Comparison of ENCODE assay signal across 8 mouse cellular contexts in genomic region chr5:38479027-38479426, GRCm38 (mm10). TPM values are rescaled to one million over a fixed set of nuclear protein-coding genes. Genes with fewer than 3 reads are reported as not detected.
DNase-seq lines count a peak whose midpoint lies in the region; ATAC-seq and TF ChIP-seq lines count a peak whose summit lies in the region.

No protein-coding gene starts in this region.

- no peak overlapping the region for H3K4me2 ChIP-seq in neural tube, embryonic 14.5 days (ENCODE audit: low read depth, low read length)

- peak overlapping the region; percentile 12; the same call in 1 of the 2 replicates for H3K4me3 ChIP-seq in liver, adult 2 months (ENCODE audit: insufficient read depth, low read depth, low read length)
- H3K4me3 ChIP-seq in neural tube, embryonic 14.5 days (ENCODE audit: low read depth, low read length): no peak overlapping the region

- no peaks in the 10 kb centered on the region; the same call in 1 of the 2 replicates for H3K79me2 ChIP-seq in liver, adult 2 months (ENCODE audit: control insufficient read depth, insufficient read depth, low read length)

- TF ChIP-seq CTCF in liver, adult 2 months (IDR thresholded peaks at IDR 0.05; ENCODE audit: low read depth, low read length): no peak

- 0 out of 2 replicates have a peak, but pooled peaks have one; percentile 41 for TF ChIP-seq POLR2A in liver, adult 2 months (IDR thresholded peaks at IDR 0.05; ENCODE audit: extremely low read depth, insufficient read depth, low read length)

- peak overlapping the region; percentile 50 for H3K9ac ChIP-seq in liver, adult 2 months (ENCODE audit: low read depth, low read length)
- H3K9ac ChIP-seq in neural tube, embryonic 14.5 days (replicated peaks; ENCODE audit: low read depth, low read length): no peak overlapping the region

- intact Hi-C loops in heart, postnatal 10 days (cut with DNase I): no loop called here

- no peaks in the 10 kb centered on the region for H3K27me3 ChIP-seq in liver, adult 2 months (ENCODE audit: control insufficient read depth, insufficient read depth, low read length)
- H3K27me3 ChIP-seq in neural tube, embryonic 14.5 days (ENCODE audit: control insufficient read depth, insufficient read depth, low read length): no peaks in the 10 kb centered on the region

- peaks cover 27% of the 10 kb centered on the region for H3K4me1 ChIP-seq in liver, adult 2 months (ENCODE audit: control insufficient read depth, insufficient read depth, low read length)
- peaks cover 11% of the 10 kb centered on the region for H3K4me1 ChIP-seq in neural tube, embryonic 14.5 days (ENCODE audit: control insufficient read depth, insufficient read depth, low read length)

- H3K9me3 ChIP-seq in neural tube, embryonic 14.5 days (ENCODE audit: control insufficient read depth, low read length): no peaks in the 10 kb centered on the region

- peak; percentile 52; the same call in 1 of the 2 replicates for ATAC-seq in cerebellum, adult (ENCODE audit: insufficient number of reproducible peaks, low FRiP score, low TSS enrichment)
- peak; percentile 26 for ATAC-seq in neural tube, embryonic 14.5 days (ENCODE audit: low read depth)
- ATAC-seq in erythroid progenitor cell, adult 5-6 weeks (replicated peaks; ENCODE audit: low FRiP score, poor library complexity, severe bottlenecking): no peak

- peak overlapping the region; percentile 74 for H3K27ac ChIP-seq in liver, adult 2 months (replicated peaks; ENCODE audit: insufficient read depth, low read depth, low read length)
- H3K27ac ChIP-seq in neural tube, embryonic 14.5 days (ENCODE audit: low read depth, low read length): no peak overlapping the region

- DNase-seq in cerebellum, postnatal 4 days (ENCODE audit: low spot score in 2 of 2): no peak
- peak; percentile 19 for DNase-seq in urinary bladder, adult 2 months (ENCODE audit: low spot score)
- DNase-seq in urinary bladder, postnatal 25 days (ENCODE audit: low spot score): no peak
- DNase-seq in heart, postnatal 10 days: peak; percentile 12 to 19
- DNase-seq in liver, adult 2 months (ENCODE audit: extremely low read depth, low read depth, low spot score): peak; percentile 75

- H3K36me3 ChIP-seq in liver, adult 2 months (ENCODE audit: control insufficient read depth, insufficient read depth, low read length): peaks cover 8% of the 10 kb centered on the region
- H3K36me3 ChIP-seq in neural tube, embryonic 14.5 days (ENCODE audit: control insufficient read depth, insufficient read depth, low read length): no peaks in the 10 kb centered on the region

- 5% methylated on average over 4 of the region's 4 CpGs for WGBS in liver, adult 2 months
- 45% methylated on average over 4 of the region's 4 CpGs for whole genome bisulfite sequencing in neural tube, embryonic 14.5 days

RNA-seq across cellular contexts. Expression of gene Slc2a9, which starts 23.9 kb away (rescaled TPM):
- 3.3 and 3.7 TPM in 2 replicates for polyA plus RNA-seq in urinary bladder, adult 2 months (2012; rRNA removed)
- 1 to 10 TPM; 2.2 to 2.8 TPM for total RNA-seq in heart, postnatal 10 days (2021)
- total RNA-seq in liver, adult 2 months (2014; rRNA removed): 48.3 and 80.8 TPM in 2 replicates
- 30.7 and 33.0 TPM in 2 replicates for polyA plus RNA-seq in liver, adult 2 months (2012; rRNA removed)
- 0.61 and 0.80 TPM in 2 replicates for polyA plus RNA-seq in neural tube, embryonic 14.5 days (2014; fragmentation: Nextera tagmentation; extraction: Ambion mirVana)
- total RNA-seq in erythroid progenitor cell, adult 5-6 weeks (2015; ENCODE audit: low replicate concordance): 2.9 TPM in 1 of 2 replicates, not detected in the other
- total RNA-seq in erythroid progenitor cell, adult 5-6 weeks (2017; ENCODE audit: low replicate concordance): 0.90 TPM in 1 of 2 replicates, not detected in the other

Comparison
In these comparisons a context has a peak if more than half of its experiments do, and no peak if none do; other contexts are left out.
1. DNase-seq: peak in urinary bladder, adult 2 months (single experiment), heart, postnatal 10 days (2 of 2) and liver, adult 2 months (single experiment); none in cerebellum, postnatal 4 days (0 of 2) and urinary bladder, postnatal 25 days (single experiment).
2. RNA of gene Slc2a9, which starts 23.9 kb away (total RNA-seq): 48.3 to 80.8 TPM in liver, adult 2 months; 2.2 to 2.8 TPM in heart, postnatal 10 days and 0.90 to 2.9 TPM in erythroid progenitor cell, adult 5-6 weeks; every median in the first group is over 10 times any median in the second.